Mouse (Mus musculus) embryonic facial prominence, embryonic 12.5 days (tissue): ENCODE data around the gene Gm10945. TPM values are rescaled to one million over a fixed set of nuclear protein-coding genes. Genes with fewer than 3 reads are reported as not detected.

ENCODE experiments used
- ATAC-seq: fragments of 200-750 bp; cut with Nextera tagmentation; 2 replicates; pipeline ENCODE4 v1.8.0; 2017; ENCODE audit not compliant: insufficient number of reproducible peaks, insufficient read depth, low FRiP score, low TSS enrichment
- H3K27ac ChIP-seq: fragments of 300-500 bp; sonication (generic); 2 replicates; pipeline ENCODE4 v1.5.1; 2016; ENCODE audit warnings: mild to moderate bottlenecking
- H3K27me3 ChIP-seq: fragments of 300-500 bp; sonication (generic); 2 replicates; pipeline ENCODE4 v1.6.1; 2016; ENCODE audit warnings: mild to moderate bottlenecking, moderate library complexity
- H3K36me3 ChIP-seq: fragments of 300-500 bp; sonication (generic); 2 replicates; pipeline ENCODE4 v1.6.1; 2016; ENCODE audit warnings: mild to moderate bottlenecking
- H3K4me1 ChIP-seq: fragments of 300-500 bp; sonication (generic); 2 replicates; pipeline ENCODE4 v1.6.1; 2016
- H3K4me2 ChIP-seq: fragments of 300-500 bp; sonication (generic); replicated peaks from 2 replicates; pipeline ENCODE4 v1.6.1; 2016; ENCODE audit warnings: mild to moderate bottlenecking, moderate library complexity
- H3K4me3 ChIP-seq: fragments of 300-500 bp; sonication (generic); 2 replicates; pipeline ENCODE4 v1.5.1; 2016; ENCODE audit warnings: mild to moderate bottlenecking
- H3K9ac ChIP-seq: fragments of 300-500 bp; sonication (generic); 2 replicates; pipeline ENCODE4 v1.6.1; 2016; ENCODE audit warnings: mild to moderate bottlenecking, moderate library complexity
- H3K9me3 ChIP-seq: fragments of 300-500 bp; sonication (generic); 2 replicates; pipeline ENCODE4 v1.6.1; 2016; ENCODE audit warnings: mild to moderate bottlenecking, moderate library complexity
- WGBS: fragments of 180-500 bp; shearing (Covaris S2); methylation state at CpG from one replicate; pipeline ENCODE4 v1.1.7; 2016; 5-methylcytosine and 5-hydroxymethylcytosine counted together
- polyA plus RNA-seq: library from polyadenylated mRNA; unstranded; fragments of >200 nt; fragmentation: Nextera tagmentation; extraction: Ambion mirVana; gene quantifications from 2 replicates; pipeline ENCODE4 v1.2.1, GENCODE M21; 2016

Gm10945 gene
- not detected in 2 replicates for polyA plus RNA-seq

GRCm38 (mm10) chr10:6761287-6761811 is at the start of gene Gm10945:
Gene Gm10945 (minus strand): TSS chr10:6761761.
- Histone ChIP-seq H3K9ac (no peak within 1 kb of the TSS), H3K36me3 (no peaks in the 10 kb centered on the region), H3K9me3 (no peaks in the 10 kb centered on the region), H3K4me2 (no peak within 1 kb of the TSS), H3K4me3 (no peak within 1 kb of the TSS), H3K4me1 (no peaks in the 10 kb centered on the region), H3K27me3 (no peaks in the 10 kb centered on the region), H3K27ac (no peak within 1 kb of the TSS)
- WGBS: 95% methylated on average over 2 of the region's 2 CpGs
- no peak for ATAC-seq

DNA sequence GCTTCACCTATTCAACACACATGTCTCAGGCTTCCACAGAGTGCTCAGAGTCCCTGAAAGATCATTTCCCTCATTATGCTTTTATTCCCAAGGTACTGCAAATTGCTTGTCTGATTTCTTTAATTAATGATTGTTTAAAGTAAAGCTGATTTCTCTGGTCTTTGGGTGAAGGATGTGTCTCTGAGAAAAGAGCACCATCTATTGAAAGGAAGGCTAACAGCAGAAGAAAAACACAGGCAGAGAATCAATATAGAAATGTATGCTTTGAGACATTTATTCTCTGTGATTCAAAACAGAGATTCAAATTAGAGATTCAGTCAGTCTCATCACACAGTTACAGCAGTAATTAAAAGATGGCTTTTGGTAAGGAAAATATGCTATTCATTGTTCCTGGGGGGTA is 28.7 kb upstream of the Gm10945 start:
- H3K9me3 ChIP-seq: no peaks in the 10 kb centered on the region
- ATAC-seq: no peak
- H3K9ac ChIP-seq: no peak overlapping the region

DNA sequence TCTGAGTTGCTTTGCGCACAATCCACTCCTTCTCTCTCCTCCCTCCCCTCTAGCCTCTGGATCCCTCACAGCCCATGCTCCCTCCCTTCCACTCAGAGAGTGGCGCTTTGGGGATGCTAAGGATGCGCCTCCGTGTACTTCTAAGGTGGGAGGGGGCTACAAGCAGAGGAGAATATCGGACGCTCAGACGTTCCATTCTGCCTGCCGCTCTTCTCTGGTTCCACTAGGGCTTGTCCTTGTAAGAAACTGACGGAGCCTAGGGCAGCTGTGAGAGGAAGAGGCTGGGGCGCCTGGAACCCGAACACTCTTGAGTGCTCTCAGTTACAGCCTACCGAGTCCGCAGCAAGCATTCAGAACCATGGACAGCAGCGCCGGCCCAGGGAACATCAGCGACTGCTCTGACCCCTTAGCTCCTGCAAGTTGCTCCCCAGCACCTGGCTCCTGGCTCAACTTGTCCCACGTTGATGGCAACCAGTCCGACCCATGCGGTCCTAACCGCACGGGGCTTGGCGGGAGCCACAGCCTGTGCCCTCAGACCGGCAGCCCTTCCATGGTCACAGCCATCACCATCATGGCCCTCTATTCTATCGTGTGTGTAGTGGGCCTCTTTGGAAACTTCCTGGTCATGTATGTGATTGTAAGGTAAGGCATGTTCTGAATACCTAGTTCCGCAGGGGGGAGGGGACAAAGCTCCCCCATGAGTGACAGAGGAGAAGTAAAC is 27.1 kb upstream of the Gm10945 start:
- ATAC-seq: peak; percentile 67
- Histone ChIP-seq H3K9ac (no peak overlapping the region), H3K4me1 (no peaks in the 10 kb centered on the region), H3K9me3 (no peaks in the 10 kb centered on the region), H3K27me3 (peaks cover 8% of the 10 kb centered on the region), H3K4me3 (no peak overlapping the region), H3K4me2 (no peak overlapping the region; the same call in 1 of the 2 replicates), H3K36me3 (no peaks in the 10 kb centered on the region), H3K27ac (no peak overlapping the region)
- 3% methylated on average over 25 of the region's 25 CpGs for WGBS

More for the DNA sequence above, 28.7 kb upstream of the Gm10945 start:
- Histone ChIP-seq H3K4me2 (no peak overlapping the region), H3K4me3 (no peak overlapping the region), H3K27me3 (peaks cover 8% of the 10 kb centered on the region), H3K4me1 (no peaks in the 10 kb centered on the region), H3K36me3 (no peaks in the 10 kb centered on the region), H3K27ac (no peak overlapping the region)

- no peaks in the 10 kb centered on the region for H3K9me3 ChIP-seq
- ATAC-seq: no peak
- no peak within 1 kb of the TSS for H3K4me2 ChIP-seq
- no peaks in the 10 kb centered on the region for H3K27me3 ChIP-seq
- no peak within 1 kb of the TSS for H3K4me3 ChIP-seq
- no peak within 1 kb of the TSS for H3K27ac ChIP-seq
- no peak within 1 kb of the TSS for H3K9ac ChIP-seq
- no peaks in the 10 kb centered on the region for H3K36me3 ChIP-seq
- WGBS: 85% methylated on average over 3 of the region's 3 CpGs
- no peaks in the 10 kb centered on the region for H3K4me1 ChIP-seq
These were observed 3.4 kb downstream of the Gm10945 start, which contains the start of gene Oprm1 for GRCm38 (mm10) chr10:6758206-6758605. Gene Oprm1 (plus strand): TSS chr10:6758506.

DNA sequence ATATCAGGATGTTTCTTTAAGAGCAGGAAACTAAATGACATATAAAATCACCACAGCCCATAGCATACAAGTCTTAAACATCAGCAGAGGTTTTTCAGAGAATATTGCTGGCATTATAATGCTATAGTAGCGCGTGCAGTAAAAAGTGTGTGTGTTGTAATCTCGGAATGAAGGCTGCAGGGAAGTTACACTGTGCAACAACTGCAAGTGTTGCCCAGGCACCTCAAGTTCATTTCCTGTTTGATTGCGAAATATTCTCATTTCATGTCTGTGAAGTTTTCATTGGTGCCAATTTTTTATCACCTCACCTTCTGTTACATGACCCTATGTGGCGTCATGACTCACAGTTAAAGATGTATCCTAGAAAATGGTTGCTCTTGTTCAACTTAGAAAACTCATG is 8.2 kb downstream of the Gm10945 start:
- Histone ChIP-seq H3K4me1 (no peaks in the 10 kb centered on the region), H3K27me3 (no peaks in the 10 kb centered on the region), H3K27ac (no peak overlapping the region), H3K9ac (no peak overlapping the region), H3K4me2 (no peak overlapping the region), H3K4me3 (no peak overlapping the region), H3K36me3 (no peaks in the 10 kb centered on the region), H3K9me3 (no peaks in the 10 kb centered on the region)
- WGBS: 92% methylated on average over 5 of the region's 5 CpGs
- no peak for ATAC-seq

DNA sequence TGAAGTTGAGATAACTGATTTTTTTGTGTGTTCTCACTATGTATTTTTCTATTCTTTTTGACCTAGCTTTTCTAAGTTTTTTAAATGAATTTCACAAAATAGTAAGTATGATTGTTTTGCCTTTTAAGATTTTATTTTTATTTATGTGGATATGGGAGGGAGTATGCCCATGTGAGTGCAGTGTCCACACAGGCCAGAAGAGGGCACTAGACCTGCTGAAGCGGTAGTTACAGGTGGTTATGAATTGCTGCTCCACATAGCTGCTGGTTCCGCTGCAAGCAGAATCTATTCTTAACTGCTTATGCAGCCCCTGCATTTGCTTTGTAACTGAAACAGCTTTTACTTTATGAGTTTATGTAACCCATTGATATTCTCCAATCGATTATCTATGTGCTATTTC is 33.1 kb downstream of the Gm10945 start:
- Histone ChIP-seq H3K4me2 (no peak overlapping the region), H3K27ac (no peak overlapping the region), H3K4me1 (no peaks in the 10 kb centered on the region), H3K27me3 (no peaks in the 10 kb centered on the region), H3K9ac (no peak overlapping the region), H3K36me3 (no peaks in the 10 kb centered on the region), H3K9me3 (no peaks in the 10 kb centered on the region), H3K4me3 (no peak overlapping the region)
- 97% methylated on average over 3 of the region's 3 CpGs for WGBS
- ATAC-seq: no peak

GRCm38 (mm10) chr10:6723765-6724164 is 37.8 kb downstream of the Gm10945 start:
- no peak for ATAC-seq
- H3K27ac ChIP-seq: no peak overlapping the region
- H3K27me3 ChIP-seq: no peaks in the 10 kb centered on the region
- H3K4me3 ChIP-seq: no peak overlapping the region
- WGBS: 66% methylated on average over 1 of the region's 1 CpGs
- H3K9ac ChIP-seq: no peak overlapping the region
- no peaks in the 10 kb centered on the region for H3K9me3 ChIP-seq
- H3K4me1 ChIP-seq: no peaks in the 10 kb centered on the region
- H3K36me3 ChIP-seq: no peaks in the 10 kb centered on the region
- no peak overlapping the region for H3K4me2 ChIP-seq

GRCm38 (mm10) chr10:6717181-6717948 is 44.2 kb downstream of the Gm10945 start:
- no peak overlapping the region for H3K27ac ChIP-seq
- H3K4me2 ChIP-seq: no peak overlapping the region
- H3K4me3 ChIP-seq: no peak overlapping the region
- H3K27me3 ChIP-seq: no peaks in the 10 kb centered on the region
- no peaks in the 10 kb centered on the region for H3K36me3 ChIP-seq
- ATAC-seq: no peak
- H3K9me3 ChIP-seq: no peaks in the 10 kb centered on the region
- no peaks in the 10 kb centered on the region for H3K4me1 ChIP-seq
- no peak overlapping the region for H3K9ac ChIP-seq
- 61% methylated on average over 4 of the region's 4 CpGs for WGBS

DNA sequence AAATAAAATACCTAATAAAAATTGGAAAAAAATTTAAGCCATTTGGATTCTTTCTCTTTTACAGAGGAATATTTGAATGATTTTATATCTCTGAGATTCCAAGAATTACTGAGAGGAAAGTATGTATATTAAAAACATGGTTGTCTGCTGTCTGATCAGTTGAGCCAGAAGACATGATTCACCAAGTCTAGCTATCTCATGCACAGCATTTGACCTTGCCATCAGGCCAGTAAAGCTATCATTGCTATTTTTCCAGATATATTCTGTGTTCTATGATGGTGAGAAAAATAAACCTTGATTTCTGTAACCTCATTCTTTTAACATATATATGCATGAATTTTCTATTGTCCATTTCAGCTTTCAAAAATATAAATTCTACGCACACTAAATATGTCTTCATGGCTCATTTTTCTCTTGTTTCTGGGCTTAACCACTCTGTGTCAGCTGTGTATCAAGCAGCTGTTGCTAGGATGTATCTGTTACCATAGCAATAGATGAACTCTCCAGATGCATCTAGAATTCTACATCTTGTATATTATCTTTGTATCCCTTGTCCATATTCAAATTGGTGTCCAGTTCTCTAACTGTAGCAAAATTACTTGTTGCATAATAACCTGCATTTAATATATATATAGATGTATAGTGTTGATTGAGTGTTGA is 56.2 kb downstream of the Gm10945 start:
- WGBS: 83% methylated on average over 1 of the region's 1 CpGs
- H3K9ac ChIP-seq: no peak overlapping the region
- H3K27me3 ChIP-seq: no peaks in the 10 kb centered on the region
- no peak for ATAC-seq
- H3K9me3 ChIP-seq: no peaks in the 10 kb centered on the region
- no peak overlapping the region for H3K4me3 ChIP-seq
- H3K27ac ChIP-seq: no peak overlapping the region
- no peaks in the 10 kb centered on the region for H3K4me1 ChIP-seq
- no peak overlapping the region for H3K4me2 ChIP-seq
- no peaks in the 10 kb centered on the region for H3K36me3 ChIP-seq

- 51% methylated on average over 13 of the region's 13 CpGs for WGBS
- Histone ChIP-seq H3K27me3 (no peaks in the 10 kb centered on the region), H3K4me2 (no peak overlapping the region), H3K9ac (no peak overlapping the region), H3K27ac (no peak overlapping the region), H3K4me3 (no peak overlapping the region), H3K9me3 (no peaks in the 10 kb centered on the region), H3K36me3 (no peaks in the 10 kb centered on the region), H3K4me1 (no peaks in the 10 kb centered on the region)
- no peak for ATAC-seq
These were observed 67.2 kb downstream of the Gm10945 start for GRCm38 (mm10) chr10:6694218-6694850.
